Mouse (Mus musculus) bone marrow, adult 2 months (tissue): ENCODE results near the gene Srsf7.

Experiments
- CTCF ChIP-seq: fragments of 200-500 bp; IDR thresholded peaks from 2 replicates; pipeline ENCODE4 v1.5.1; 2011; ENCODE audit warnings: low read length, control low read depth; ENCODE audit not compliant: control insufficient read depth, insufficient read depth
- POLR2A ChIP-seq: fragments of 200-500 bp; IDR thresholded peaks from 2 replicates; pipeline ENCODE4 v1.6.1; 2011; ENCODE audit warnings: low read depth, mild to moderate bottlenecking, control low read depth, low read length, borderline replicate concordance; ENCODE audit not compliant: control insufficient read depth

DNA sequence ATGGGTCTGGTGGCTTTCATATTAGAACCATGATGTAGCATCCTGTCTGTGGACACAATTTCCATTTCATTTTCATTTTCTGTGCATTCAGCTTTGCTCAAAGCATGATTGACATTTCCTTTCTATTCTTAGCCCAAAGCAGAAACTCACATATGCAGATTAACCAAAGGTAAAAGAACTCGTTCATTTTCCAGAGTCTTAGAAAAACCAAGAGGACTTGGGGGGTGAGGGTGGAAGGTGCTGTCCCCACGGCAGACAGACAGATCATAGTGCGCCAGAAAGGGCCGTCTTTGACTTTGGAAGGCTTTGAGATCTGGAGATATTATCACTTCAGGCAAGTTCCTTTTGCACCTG is 31.7 kb downstream of the Srsf7 start:
- TF ChIP-seq CTCF (no peak), POLR2A (no peak)
